Mouse (Mus musculus) embryo, embryonic 10 days (tissue): ENCODE results near the gene Psme2.

Experiments used
- DNase-seq: peaks from one replicate; pipeline ENCODE4 v3.0.0-alpha.2; 2015; ENCODE audit warnings: low spot score

Psme2 gene

DNA sequence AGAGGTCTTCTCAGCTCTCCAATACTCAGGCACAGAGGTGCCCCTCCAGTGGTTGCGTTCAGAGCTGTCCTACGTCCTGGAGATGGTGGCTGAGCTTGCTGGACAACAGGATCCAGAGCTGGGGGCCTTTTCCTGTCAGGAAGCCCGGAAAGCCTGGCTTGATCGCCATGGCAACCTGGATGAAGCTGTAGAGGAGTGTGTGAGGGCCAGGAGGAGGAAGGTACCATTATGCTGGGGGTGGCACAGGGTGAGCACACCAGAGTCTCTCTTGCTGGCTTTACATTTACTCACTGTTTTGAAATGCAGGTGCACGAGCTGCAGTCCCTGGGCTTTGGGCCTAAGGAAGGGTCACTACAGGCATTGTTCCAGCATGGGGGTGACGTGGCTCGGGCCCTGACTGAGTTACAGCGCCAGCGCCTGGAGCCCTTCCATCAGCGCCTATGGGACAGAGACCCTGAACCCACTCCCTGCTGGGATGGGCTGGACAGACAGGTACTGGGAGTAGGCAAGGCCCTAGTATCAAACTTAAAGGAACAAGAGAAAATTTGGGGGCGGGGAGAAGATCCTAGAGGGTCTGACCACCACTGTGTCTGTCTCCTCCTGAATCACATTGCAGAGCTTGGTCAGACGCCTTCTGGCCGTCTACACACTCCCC, 5.2 kb upstream of the Psme2 start:
- peak; percentile 25 for DNase-seq

DNA sequence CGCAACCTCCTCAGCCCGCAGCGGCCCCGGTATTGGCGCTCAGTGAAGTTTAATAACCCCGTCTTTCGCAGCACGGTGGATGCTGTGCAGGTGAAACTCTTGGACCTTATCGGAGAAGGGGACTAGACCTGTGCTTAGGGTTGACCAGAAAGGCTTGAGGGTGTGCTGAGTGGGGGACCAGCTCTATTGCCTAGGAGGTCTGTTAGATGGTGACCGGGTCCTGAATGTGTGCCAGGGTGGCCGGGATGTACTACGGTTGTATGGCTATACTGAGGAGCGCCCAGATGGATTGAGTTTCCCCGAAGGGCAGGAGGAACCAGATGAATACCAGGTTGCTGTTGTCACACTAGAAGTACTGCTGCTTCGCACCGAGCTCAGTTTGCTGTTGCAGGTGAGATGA, 1.3 kb upstream of the Psme2 start:
- DNase-seq: no peak

DNA sequence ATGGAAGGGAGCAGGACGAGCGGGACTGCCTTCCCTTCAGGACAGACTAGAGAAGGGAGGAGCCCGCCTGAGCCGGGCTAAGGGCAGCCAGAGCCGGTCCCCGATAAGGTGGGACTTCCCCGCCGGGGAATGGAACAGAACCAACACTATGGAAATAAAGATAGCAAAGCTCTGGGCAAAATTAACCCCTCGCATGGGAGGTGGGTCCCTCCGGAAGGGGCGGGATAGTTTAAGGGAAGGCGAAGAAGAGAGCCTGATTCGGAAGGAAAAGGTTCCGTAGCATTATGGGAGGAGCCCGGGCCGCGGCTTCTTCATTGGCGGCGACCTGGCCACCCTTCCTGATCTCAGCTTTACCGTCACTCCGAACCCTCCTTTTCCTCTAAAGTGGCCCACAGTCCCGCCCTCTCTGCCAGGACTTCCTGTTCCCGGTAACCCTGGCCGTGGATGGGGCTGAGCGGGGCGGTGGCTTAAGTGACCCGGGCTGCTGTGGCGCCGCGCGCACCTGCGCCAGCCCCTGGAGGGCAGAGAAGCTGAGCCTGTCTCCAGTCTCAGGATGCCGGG, 498 bp upstream of the Psme2 start, which contains the start of gene Rnf31:
Gene Rnf31, plus strand, starts transcription at position 378 of the 561 bp plus-strand sequence.
- peak; percentile 95 for DNase-seq

DNA sequence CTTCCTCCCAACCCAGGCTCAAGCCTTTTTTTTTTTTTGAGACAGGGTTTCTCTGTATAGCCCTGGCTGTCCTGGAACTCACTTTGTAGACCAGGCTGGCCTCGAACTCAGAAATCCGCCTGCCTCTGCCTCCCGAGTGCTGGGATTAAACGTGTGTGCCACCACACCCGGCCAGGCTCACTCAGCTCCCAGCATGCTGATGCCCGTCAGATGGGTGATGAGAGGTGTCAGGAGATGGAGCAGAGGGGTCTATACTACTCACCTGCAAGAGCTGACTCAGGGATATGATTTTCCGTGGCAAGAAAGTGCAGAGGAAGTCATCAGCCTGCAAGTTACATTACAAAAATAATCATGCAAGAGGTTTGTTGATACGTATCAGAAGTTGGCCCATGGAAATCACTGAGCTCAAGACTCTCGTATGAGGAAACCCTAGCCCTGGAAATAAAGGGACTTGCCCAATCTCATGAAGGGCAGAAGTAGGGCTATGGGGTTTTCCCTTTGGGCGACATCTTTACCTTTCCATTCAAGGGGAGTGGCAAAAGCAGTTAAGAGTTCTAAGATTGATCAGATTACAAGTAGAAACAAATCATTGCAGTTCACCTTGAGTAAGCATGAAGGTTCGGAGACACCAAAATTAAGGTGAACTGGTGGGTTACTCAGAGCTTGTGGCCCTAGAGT, 1.0 kb downstream of the Psme2 start:
- no peak for DNase-seq

DNA sequence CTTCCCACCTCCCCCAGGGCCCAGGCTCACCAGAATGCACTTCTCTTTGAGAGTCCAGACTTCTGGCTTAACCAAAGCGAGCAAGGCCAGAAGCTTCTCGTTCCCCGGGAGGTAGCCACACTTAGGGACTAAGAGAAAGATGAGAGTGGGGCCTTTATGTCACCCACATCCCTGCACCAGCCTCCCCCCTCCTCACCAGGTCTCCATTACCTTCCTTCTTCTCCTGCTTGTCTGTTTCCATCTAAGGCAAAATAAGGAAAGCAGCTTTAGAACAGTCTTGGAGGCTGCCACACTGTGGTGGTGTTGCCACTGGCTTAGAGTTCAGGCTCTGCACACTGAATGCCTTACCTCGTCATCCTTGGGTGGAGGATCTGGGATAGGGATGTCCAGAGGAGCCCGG, 1.6 kb downstream of the Psme2 start:
- DNase-seq: no peak

DNA sequence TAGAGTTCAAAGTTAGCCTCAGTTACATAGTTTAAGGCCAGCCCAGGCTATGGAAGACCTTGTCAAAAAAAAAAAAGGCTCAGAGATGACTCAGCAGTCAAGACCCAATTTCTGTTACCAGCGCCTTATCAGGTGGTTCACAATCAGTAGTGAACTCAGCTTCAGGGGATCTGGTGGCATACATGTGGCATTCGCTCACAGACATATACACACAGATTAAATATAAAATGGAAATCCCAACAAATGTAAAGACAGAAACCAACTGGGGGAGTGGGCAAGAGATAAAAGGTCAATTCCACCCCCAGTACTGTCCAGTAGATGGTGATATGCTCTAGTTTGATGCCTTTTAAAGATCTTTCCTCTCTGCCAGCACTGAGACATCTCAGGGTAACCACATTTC, 4.8 kb downstream of the Psme2 start:
- DNase-seq: no peak

DNA sequence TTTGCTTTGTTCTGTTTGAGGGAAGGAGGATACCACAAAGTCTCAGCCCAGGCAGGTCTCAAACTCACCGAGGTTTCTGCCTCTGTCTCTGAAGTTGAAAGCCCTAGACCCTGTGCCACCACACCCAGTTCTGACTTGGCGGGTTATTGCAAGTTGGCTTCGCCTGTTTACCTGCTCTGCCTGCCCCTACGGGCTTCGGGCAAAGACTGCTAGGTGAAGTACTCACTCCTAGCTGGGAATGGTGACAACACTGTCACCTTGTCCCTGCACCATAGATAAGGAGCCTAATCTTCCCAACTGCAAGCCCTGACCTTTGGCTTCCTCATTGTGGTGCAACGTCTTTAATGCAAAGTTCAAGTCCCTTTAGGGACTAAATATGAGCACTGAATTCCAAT, 5.3 kb downstream of the Psme2 start:
- no peak for DNase-seq

DNA sequence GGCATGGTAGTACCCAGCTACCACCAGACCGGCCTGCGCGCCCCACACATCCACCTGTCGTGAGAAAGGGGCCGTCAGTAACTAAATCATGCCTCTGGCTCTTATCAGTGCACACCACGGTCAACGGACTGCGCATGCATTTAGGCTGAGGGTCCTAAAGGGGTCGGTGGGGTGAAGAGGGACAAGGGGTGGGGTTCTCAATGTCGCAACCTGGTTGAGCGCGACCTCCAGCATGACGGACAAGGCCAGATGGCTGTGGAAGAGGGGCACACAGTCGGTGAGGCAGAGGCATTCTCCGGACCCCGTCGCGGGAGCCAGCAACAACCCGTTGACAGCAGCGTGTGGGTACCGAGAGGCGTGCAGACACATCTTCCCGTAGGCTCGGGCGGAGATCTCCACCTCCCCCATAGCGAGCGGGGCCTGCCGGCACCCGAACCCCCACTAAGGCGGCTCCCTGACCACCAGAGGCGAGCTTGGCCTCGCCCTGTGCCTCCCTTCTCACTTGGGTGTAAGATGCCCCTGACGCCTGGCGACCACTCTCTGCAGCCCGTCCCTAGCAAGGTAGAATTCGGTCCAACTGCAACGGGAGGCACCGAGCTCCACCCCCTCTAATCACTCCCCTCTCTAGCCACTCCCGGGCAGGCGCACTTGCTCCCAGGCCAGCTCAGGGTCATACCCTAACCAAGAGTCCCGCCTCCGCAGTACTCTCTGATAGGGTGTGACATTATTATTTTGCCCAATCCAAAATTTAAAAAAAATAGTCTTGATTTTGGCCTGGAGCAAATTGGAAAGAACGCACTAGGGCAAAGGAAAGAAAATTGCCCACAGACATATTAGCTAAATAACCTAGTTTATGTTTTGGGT, 6.0 kb downstream of the Psme2 start, which contains the start of gene Emc9:
Gene Emc9, minus strand, starts transcription at position 601 of the 864 bp plus-strand sequence.
- DNase-seq: peak; percentile 82

DNA sequence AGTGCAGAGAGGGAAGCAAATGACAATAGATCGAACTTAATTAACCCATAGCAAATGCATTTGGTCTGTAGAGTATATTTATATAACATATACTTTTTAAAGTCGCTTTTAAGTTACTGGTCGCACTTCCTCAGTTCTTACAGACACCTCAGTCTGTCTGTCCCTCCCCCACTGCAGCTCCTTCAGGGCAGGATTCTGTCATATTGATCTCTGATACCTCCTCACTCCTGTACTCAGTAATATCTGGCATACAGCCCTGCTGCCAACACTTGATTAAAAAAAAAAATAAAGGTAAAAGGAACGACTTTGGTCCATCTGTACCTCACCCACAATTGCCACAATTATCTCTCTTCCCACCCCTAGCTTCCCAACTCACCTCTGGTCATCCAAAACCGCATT, 6.6 kb downstream of the Psme2 start:
- DNase-seq: no peak

DNA sequence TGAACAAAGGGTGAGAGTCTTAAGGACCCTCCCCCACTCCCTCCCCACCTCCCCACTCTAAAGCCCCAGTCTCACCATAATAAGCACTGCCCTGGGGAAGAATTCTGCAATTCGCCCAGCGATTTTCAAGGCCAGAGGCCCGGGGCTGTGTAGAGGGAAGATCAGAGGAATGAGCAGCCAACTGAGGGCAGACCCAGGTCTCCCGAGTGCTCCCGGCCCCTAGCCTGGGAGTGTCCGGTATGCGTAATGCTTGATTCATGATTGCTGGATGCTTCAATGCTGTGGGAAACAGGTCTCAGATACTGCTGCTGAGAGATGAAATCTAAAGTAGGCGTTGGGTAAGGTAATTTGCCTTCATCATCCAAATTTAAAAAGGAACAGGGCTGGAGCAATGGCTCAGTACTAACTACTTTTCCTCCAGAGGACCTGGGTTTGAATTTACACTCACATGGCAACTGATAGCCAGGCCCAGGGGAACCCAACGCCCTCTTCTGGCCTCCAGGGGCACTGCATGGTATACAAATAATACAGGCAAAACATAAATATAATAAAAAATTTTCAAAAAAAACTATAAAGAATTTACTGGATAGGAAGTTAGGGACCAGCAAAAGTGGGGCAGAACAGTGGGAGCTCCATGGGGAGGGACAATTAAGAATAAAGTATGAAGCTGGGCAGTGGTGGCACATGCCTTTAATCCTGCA, 8.8 kb downstream of the Psme2 start:
- DNase-seq: no peak

DNA sequence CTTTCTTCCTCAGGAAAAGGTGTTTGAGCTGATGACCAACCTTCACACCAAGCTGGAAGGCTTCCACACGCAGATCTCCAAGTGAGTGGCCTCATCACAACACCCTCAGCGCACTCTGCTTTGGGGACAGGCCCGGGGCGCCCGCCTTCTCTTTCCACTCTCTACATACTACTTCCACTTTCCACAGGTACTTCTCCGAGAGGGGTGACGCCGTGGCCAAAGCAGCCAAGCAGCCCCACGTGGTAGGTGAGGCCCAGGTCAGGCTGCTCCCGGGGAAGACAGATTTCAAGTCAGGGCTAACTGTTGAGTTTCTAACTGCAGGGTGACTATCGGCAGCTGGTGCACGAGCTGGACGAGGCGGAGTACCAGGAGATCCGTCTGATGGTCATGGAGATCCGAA, 10.2 kb downstream of the Psme2 start:
- no peak for DNase-seq

DNA sequence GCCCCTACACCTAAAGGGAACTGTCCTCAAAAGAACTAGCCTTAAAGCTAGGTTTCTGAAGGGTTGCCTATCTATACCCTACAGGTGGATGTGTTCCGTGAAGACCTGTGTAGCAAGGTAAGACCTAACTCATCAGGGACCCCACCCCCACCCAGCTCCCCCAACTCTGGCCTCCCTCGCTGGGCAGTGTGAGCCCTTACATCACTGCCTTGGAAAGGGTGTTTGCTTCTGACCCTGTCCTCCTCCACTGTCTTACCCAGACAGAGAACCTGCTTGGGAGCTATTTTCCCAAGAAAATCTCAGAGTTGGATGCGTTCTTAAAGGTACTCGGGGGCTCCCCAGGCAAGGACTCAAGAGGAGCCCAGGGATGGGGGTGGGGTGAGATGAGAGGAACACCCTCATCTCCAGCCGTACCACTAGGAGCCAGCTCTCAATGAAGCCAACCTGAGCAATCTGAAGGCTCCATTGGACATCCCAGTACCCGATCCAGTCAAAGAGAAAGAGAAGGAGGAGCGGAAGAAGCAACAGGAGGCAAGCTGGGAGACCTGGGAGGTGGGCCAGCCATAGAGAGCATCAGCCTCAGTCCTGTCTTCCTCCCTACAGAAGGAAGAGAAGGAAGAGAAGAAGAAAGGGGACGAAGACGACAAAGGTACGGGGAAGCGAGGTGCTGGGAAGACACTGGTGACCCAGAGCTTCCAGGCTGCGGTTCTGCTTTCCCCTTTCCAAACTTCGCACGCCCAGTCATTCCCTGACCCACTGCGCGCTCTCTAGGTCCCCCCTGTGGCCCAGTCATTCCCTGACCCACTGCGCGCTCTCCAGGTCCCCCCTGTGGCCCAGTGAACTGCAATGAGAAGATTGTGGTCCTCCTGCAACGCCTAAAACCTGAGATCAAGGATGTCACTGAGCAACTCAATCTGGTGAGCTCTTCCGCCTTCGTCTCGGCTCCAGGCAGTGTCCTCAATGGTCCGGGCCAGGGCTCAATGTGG, 11.1 kb downstream of the Psme2 start:
- DNase-seq: no peak

DNA sequence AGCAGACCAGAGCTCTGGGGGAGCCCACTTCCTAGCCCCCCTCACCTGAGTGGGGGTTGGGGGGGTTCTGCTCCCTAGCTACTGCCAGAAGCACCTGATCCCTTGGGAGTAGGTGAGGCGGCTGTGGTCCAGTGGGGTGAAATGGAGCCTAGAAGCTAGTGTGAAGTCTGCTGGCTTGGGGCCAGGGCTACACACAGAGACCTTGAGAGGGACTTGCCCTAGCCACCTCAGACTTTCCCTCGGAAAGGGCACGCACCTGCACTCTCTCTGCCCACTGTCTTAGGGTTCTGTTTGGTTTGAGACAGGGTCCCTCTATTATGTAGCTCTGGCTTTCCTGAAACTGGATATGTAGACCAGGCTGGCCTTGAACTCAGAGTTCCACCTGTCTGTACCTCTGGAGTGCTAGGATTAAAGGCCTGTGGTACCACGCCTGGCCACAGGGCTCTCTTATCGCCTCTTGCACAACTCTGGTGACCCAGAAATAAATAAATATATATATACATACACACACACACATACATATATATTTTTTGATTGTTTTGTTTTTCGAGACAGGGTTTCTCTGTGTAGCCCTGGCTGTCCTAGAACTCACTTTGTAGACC, 12.1 kb downstream of the Psme2 start:
- DNase-seq: no peak

DNA sequence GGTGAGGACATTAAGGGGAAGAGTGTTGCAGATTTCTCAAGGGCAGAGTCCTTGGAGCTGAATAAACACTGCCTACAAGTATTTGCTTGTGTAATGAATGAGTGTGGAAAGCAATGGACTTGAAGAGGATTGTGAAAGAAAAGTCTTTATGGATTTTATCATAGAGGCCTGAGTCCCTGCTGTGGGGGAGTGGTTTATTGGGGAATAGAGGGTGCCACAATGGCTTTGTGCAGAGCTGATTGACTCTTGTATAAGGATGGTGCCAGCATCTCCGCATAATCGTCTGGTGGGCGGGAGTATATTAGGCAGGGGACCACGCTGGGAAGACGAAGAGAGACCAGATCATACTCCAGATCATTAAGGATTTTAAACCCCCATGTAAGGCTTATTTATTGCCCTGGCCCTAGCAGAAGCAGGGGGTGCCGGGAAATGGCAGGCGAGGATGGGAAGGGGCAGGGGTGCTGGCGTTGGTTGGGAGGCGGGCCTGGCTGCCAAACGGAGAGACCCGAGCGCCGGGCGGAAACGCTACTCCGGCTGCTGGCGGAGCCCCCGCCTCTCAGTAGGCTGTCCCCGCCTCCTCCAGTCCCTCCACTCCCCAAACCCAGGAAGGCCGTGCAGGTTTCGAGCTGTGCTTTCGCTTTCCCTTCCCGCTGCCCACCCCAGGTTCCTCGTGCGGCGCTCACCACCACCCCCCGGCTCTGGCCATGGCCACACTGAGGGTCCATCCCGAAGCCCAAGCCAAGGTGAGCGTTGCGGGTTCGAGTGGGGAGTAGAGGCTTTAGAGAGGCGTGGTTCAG, 12.8 kb downstream of the Psme2 start, which contains the start of gene Psme1:
Gene Psme1, plus strand, starts transcription at position 253 of the 797 bp plus-strand sequence.
- DNase-seq: peak; percentile 86

DNA sequence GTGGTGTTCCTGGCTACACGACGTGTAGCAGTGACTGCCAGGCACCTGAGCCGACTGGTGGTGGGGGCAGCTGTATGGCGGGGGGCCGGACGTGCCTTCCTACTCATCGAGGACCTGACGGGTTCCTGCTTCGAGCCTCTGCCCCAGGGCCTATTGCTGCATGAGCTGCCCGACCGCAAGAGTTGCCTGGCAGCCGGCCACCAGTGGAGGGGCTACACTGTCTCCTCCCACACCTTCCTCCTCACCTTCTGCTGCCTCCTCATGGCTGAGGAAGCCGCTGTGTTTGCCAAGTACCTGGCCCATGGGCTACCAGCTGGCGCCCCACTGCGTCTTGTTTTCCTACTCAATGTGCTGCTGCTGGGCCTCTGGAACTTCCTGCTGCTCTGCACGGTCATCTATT, 14.5 kb downstream of the Psme2 start:
- no peak for DNase-seq

DNA sequence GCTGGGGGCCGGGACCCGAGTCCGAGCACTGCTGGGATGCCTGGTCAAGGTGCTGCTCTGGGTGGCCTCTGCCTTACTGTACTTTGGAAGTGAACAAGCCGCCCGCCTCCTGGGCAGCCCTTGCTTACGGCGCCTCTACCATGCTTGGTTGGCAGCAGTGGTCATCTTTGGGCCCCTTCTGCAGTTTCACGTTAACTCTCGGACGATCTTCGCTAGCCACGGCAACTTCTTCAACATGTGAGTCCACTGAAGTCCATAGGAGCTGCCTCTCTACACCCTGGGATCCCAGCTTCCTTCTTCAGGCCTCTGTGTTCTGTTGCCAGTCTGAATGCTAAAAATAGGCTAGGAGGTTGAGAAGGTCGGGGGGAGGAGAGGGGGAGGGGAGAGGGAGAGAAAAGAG, 15.2 kb downstream of the Psme2 start:
- DNase-seq: no peak

DNA sequence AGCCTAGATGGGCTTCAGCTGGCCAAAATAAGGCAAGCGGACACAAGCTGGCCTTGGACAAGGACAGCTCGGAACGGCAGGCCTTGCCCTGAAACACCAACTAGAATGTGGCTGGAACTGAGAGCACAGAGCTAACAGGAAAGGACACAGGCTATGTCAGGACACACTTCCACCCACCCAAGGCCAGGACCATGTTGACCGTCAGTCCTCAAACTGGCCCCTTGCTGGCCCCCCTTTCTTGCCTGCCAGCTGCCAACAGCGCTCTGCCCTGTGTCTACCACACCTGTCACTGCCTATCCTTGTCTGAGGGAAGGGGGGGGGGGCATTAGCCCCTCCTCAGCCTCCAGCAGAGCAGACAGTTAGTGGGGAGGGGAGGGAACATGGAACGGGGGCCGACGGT, 15.6 kb downstream of the Psme2 start, which contains the start of gene Fitm1:
Gene Fitm1, plus strand, starts transcription at position 316 of the 400 bp plus-strand sequence.
- DNase-seq: no peak

DNA sequence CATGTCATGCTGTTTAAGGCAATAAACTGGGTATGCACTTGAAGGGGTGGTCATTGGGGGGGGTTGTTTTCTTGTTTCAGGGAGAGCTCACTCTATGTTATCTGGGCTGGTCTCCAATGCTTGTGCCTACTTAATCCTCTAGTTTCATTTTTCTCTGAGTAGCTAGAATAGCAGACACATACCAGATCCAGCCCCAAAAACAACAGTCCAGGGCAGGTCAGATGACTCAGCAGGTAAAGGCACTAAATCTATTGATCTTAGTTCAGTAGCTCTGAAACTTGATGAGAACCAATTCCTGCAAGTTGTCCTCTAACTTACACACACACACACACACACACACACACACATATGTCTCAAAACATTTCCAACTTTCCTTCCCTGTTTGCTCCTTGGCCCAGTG, 19.2 kb downstream of the Psme2 start:
- no peak for DNase-seq

DNA sequence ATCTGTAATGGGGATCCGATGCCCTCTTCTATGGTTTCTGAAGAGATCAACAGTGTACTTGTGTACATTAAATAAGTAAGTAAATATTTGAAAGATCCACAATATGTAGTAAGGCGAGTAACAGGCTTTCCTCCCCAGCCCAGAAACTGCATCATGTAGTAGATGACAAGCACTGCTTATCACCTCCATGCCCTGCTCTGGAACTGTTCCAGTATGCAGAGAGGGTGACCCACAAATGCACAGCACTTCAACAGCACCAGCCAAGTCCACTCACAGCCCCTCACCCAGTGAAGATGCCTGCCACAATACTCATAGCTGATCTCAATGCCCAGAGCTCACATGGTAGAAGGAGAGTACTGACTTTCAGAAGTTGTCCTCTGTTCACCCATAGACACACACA, 20.3 kb downstream of the Psme2 start:
- DNase-seq: no peak
